27 mouse cellular contexts compared by ENCODE assay signal in genomic region chr2:33134766-33135490, GRCm38 (mm10). TPM values are rescaled to one million over a fixed set of nuclear protein-coding genes. Genes with fewer than 3 reads are reported as not detected.
"Had no signal": no experiment of that assay in that cellular context is flagged by ENCODE, and none has a peak within 500 bp of the region (broad histone marks: within the 10 kb centered on the region; RNA-seq: fewer than 3 reads in every experiment).

No protein-coding gene starts in this region.

- H3K9ac ChIP-seq: forebrain, postnatal 0 days; heart, embryonic 13.5 days; heart, embryonic 15.5 days; hindbrain, embryonic 12.5 days; hindbrain, embryonic 14.5 days; intestine, embryonic 15.5 days; limb, embryonic 12.5 days; liver, embryonic 12.5 days; liver, embryonic 14.5 days had no signal

- H3K4me3 ChIP-seq: gastrocnemius, adult 2 months; heart, embryonic 13.5 days; heart, embryonic 15.5 days; hindbrain, embryonic 10.5 days; hindbrain, embryonic 12.5 days; intestine, embryonic 15.5 days; layer of hippocampus, adult 2 months; left cerebral cortex, adult 2 months; limb, embryonic 10.5 days; limb, embryonic 12.5 days; liver, embryonic 12.5 days had no signal

- H3K4me2 ChIP-seq: heart, embryonic 11.5 days; heart, embryonic 13.5 days; heart, embryonic 15.5 days; hindbrain, embryonic 12.5 days; hindbrain, embryonic 14.5 days; intestine, embryonic 15.5 days; limb, embryonic 12.5 days; liver, embryonic 12.5 days had no signal

- H3K36me3 ChIP-seq: heart, embryonic 13.5 days; heart, embryonic 15.5 days; hindbrain, embryonic 10.5 days; intestine, embryonic 15.5 days; limb, embryonic 10.5 days; limb, embryonic 12.5 days; liver, embryonic 12.5 days had no signal

- ATAC-seq: forebrain, postnatal 0 days; hindbrain, embryonic 16.5 days; inflammation-experienced regulatory T-cells, adult 6 months; intestine, embryonic 15.5 days; intestine, postnatal 0 days; liver, embryonic 12.5 days had no signal

- H3K9me3 ChIP-seq: heart, embryonic 13.5 days; heart, embryonic 15.5 days; hindbrain, embryonic 10.5 days; hindbrain, embryonic 12.5 days; intestine, embryonic 15.5 days; limb, embryonic 10.5 days; limb, embryonic 12.5 days; liver, embryonic 12.5 days had no signal

- H3K27ac ChIP-seq: gastrocnemius, adult 2 months; heart, embryonic 13.5 days; heart, embryonic 15.5 days; hindbrain, embryonic 10.5 days; hindbrain, embryonic 12.5 days; hindbrain, embryonic 14.5 days; intestine, embryonic 15.5 days; layer of hippocampus, adult 2 months; left cerebral cortex, adult 2 months; limb, embryonic 10.5 days; limb, embryonic 12.5 days; liver, embryonic 12.5 days; liver, embryonic 14.5 days had no signal

- DNase-seq: forebrain, postnatal 0 days; gastrocnemius, adult 2 months; gastrocnemius, postnatal 10 days; gastrocnemius, postnatal 25 days; heart, postnatal 4 days; kidney, adult 18-20 months; kidney, adult 8-10 months; kidney, postnatal 10 days; kidney, postnatal 4 days; liver had no signal

RNA-seq across cellular contexts. Expression of gene Garnl3, which starts 3.5 kb away (rescaled TPM):
- total RNA-seq: granulocyte monocyte progenitor cell, adult 5-6 weeks had no signal
